Mouse (Mus musculus) kidney, postnatal 4 days (tissue): ENCODE measurements at regions not wholly inside any gene's neighbourhood (a gene's known extent, or its start where the extent isn't known, plus 50 kb on each side); places are given as distances from the start of the nearest gene placed in this dataset.

ENCODE experiments used
- DNase-seq, 2 experiments: peaks; one replicate each; pipeline ENCODE4 v3.0.0; 2021; ENCODE audit warnings: mixed read lengths in 2 of 2

DNA sequence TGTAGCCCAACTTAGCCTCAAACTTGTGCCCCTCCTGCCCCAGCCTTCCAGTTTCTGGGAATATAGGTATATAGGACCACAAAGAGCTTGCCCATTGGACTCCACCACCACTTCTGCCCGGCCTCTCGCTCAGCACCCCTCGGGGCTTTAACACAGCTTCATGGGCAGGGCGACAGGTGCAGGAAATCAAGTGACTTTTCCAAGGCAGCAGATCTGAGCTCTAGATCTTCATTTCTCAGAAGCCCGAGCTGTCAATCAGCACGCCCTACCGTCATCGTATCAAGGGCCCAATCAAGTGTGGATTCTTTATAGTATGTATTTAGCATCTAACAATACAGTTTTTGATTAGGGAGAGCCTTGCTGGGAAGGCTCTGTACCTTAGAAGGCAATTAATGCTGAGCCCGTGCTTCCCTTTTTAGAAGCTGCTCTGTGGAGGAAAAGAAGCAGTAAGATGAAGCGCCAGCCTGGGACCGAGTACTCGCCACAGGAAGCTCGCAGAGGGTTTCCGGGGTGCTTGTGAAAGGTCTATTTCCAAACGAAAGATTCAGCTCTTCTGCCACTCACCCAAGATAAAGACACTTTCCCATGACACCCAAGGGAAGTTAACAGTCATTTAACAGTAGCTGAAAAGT lies 56.9 kb upstream of the E2f3 start:
- no peak for DNase-seq

DNA sequence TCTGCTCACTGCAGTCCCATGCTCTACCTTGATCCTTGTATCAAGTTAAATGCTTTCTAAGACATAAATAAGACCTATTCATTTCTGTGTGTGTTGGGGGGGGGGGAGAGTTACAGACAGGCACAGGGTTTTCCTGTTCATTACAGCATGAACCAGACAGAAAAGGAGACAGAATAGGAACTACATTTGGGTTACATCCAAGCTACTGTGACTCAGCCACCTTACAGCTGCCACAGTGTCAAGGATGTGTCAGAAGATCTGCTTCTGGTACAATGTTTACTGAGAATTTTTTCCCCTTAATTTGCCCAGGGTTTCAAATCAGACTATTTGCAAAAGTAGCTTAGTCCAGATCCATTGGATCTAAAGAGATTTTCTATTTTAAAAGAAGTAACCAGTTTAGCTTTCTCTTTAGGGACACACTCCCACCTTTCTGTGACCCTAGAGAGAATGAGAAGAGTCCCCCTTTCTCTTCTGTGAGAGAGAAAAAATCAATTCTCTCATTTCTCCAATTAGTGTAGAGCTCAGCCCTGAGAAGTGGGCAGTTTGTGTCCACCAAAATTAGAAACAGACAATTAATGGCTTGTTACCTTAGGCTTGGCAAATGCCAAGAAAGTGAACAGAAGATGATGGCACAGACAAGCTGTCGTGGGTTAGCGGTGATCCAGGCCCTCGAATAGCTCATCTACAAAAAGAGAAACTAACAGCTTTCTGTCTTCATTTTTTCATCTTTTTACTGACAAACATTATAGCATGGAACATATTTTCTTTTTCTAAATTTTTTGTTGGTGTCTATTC lies 55.8 kb upstream of the E2f3 start:
- DNase-seq, result no peak

DNA sequence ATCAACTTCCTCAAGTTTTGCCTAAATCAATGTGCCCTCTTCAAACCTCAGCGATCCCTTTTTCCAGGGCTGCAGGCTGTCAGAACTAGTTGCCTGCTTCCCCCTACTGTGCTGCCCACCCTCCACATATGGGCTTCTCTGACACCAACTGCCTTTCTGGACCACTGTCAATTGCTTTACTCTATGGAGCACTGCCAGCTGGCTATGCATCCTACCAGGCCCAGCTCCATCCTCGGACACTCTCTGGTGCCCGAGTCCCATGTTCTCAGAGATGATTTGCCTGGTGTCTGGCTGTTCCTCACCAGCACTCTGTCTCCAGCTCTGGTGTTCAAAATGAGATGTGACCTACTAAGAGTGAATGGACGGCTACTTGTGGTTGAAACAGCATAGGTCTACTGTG lies 54.4 kb upstream of the E2f3 start:
- no peak for DNase-seq

DNA sequence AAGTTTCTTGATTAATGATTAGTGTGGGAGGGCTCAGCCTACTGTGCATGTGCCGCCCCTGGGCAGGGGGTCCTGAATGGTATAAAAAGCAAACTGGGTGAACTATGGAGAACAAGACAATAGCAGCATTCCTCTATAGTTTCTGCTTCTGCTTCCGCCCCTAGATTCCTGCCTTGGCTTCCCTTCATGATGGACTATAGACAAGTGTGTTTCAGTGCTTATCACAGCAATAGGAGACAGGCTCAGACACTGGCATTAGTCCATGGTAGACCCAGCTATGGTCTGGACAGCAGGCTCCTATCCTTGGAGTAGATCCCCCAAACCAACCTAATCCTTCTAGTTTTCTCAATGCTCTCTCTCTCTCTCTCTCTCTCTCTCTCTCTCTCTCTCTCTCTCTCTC lies 53.9 kb upstream of the E2f3 start:
- DNase-seq, result no peak

DNA sequence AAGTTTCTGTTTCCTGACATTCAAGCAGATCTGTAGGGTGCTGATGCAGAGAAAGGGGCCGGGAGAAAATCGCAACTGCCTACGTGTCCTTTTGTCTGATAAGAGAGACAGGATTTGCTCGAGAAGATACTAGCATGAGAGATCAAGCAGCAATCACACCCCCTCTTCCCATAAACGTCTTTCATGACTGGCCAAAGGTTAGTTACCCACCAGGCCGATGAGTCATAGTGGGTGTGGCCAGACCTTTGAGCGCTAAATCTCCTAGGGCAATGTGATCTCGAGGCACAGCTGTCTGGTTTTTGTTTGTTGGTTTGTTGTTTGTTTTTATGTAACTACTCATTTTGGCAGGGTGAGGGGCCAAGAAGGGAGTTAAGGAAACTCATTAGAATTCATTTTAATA lies 50.7 kb upstream of the E2f3 start:
- DNase-seq, result no peak

DNA sequence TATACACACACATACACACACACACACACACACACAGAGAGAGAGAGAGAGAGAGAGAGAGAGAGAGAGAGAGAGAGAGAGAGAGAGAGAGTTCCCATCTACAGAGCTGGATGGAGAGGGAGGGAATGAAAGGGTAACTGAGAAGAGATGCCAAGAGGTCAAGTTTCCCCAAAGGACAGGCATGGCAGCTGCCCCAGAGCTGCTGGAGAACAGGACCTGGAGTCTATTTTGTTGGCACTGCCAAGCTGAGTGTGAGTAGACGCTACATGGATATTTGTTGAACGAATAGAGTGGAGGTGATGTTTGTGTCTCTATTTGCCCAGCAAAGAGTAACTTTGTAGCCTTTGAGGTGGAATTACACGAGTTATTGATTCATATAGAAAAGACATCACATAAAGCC lies 50.2 kb upstream of the E2f3 start:
- no peak for DNase-seq
